ENCODE assay signal across 17 mouse cellular contexts in genomic region chr8:8640264-8640588, GRCm38 (mm10). TPM values are rescaled to one million over a fixed set of nuclear protein-coding genes. Genes with fewer than 3 reads are reported as not detected.
DNase-seq lines count a peak whose midpoint lies in the region; ATAC-seq and TF ChIP-seq lines count a peak whose summit lies in the region.
"Had no signal": no experiment of that assay in that cellular context is flagged by ENCODE, and none has a peak within 500 bp of the region (broad histone marks: within the 10 kb centered on the region; RNA-seq: fewer than 3 reads in every experiment).

No protein-coding gene starts in this region.

- peaks cover 14% of the 10 kb centered on the region; the same call in 1 of the 2 replicates for H3K36me3 ChIP-seq in embryonic facial prominence, embryonic 14.5 days (ENCODE audit: control insufficient read depth, insufficient read depth, low read length)
- H3K36me3 ChIP-seq in embryonic facial prominence, embryonic 10.5 days (replicated peaks) = peaks cover 65% of the 10 kb centered on the region
- peaks cover 35% of the 10 kb centered on the region; the same call in 1 of the 2 replicates for H3K36me3 ChIP-seq in midbrain, embryonic 10.5 days
- no peaks in the 10 kb centered on the region for H3K36me3 ChIP-seq in midbrain, postnatal 0 days (ENCODE audit: insufficient read depth, low read length)
- peaks cover 15% of the 10 kb centered on the region for H3K36me3 ChIP-seq in forebrain, embryonic 15.5 days
- H3K36me3 ChIP-seq: liver, embryonic 15.5 days had no signal

- no peaks in the 10 kb centered on the region for H3K9me3 ChIP-seq in embryonic facial prominence, embryonic 14.5 days (ENCODE audit: control insufficient read depth, low read length)
- H3K9me3 ChIP-seq in embryonic facial prominence, embryonic 10.5 days = no peaks in the 10 kb centered on the region
- no peaks in the 10 kb centered on the region for H3K9me3 ChIP-seq in midbrain, embryonic 10.5 days (replicated peaks)
- H3K9me3 ChIP-seq in midbrain, postnatal 0 days (ENCODE audit: low read length) = no peaks in the 10 kb centered on the region
- H3K9me3 ChIP-seq in forebrain, embryonic 15.5 days = no peaks in the 10 kb centered on the region
- H3K9me3 ChIP-seq: embryonic facial prominence, embryonic 15.5 days; heart, embryonic 13.5 days; limb, embryonic 13.5 days; liver, embryonic 15.5 days; megakaryocyte, embryonic 14.5 days had no signal

- 18% methylated on average over 4 of the region's 4 CpGs for WGBS in embryonic facial prominence, embryonic 14.5 days
- WGBS in embryonic facial prominence, embryonic 10.5 days = 11% methylated on average over 4 of the region's 4 CpGs
- 7% methylated on average over 4 of the region's 4 CpGs for WGBS in midbrain, embryonic 10.5 days
- 9% methylated on average over 4 of the region's 4 CpGs for WGBS in midbrain, postnatal 0 days
- 5% methylated on average over 4 of the region's 4 CpGs for WGBS in forebrain, embryonic 15.5 days

- H3K27ac ChIP-seq in embryonic facial prominence, embryonic 14.5 days (replicated peaks; ENCODE audit: low read depth, low read length) = no peak overlapping the region
- no peak overlapping the region for H3K27ac ChIP-seq in embryonic facial prominence, embryonic 10.5 days (replicated peaks)
- 0 out of 2 replicates have a peak overlapping the region, but pooled peaks have one; percentile 33 for H3K27ac ChIP-seq in midbrain, embryonic 10.5 days (replicated peaks)
- no peak overlapping the region for H3K27ac ChIP-seq in midbrain, postnatal 0 days (ENCODE audit: low read depth, low read length)
- peak overlapping the region; percentile 60 for H3K27ac ChIP-seq in forebrain, embryonic 15.5 days (replicated peaks)
- H3K27ac ChIP-seq: embryonic facial prominence, embryonic 15.5 days; heart, embryonic 13.5 days; limb, embryonic 13.5 days; liver, embryonic 15.5 days had no signal

- TF ChIP-seq CTCF in midbrain, postnatal 0 days (IDR thresholded peaks at IDR 0.05) = no peak

- no peaks in the 10 kb centered on the region; the same call in 1 of the 2 replicates for H3K4me1 ChIP-seq in embryonic facial prominence, embryonic 14.5 days (ENCODE audit: control insufficient read depth, insufficient read depth, low read length)
- peaks cover 33% of the 10 kb centered on the region for H3K4me1 ChIP-seq in embryonic facial prominence, embryonic 10.5 days
- H3K4me1 ChIP-seq in midbrain, embryonic 10.5 days = peaks cover 30% of the 10 kb centered on the region
- peaks cover 4% of the 10 kb centered on the region for H3K4me1 ChIP-seq in midbrain, postnatal 0 days (ENCODE audit: insufficient read depth, low read length)
- peaks cover 92% of the 10 kb centered on the region for H3K4me1 ChIP-seq in forebrain, embryonic 15.5 days
- H3K4me1 ChIP-seq: embryonic facial prominence, embryonic 15.5 days; liver, embryonic 15.5 days; megakaryocyte, embryonic 14.5 days had no signal

- no peak overlapping the region for H3K9ac ChIP-seq in embryonic facial prominence, embryonic 14.5 days (ENCODE audit: low read depth, low read length)
- H3K9ac ChIP-seq in midbrain, postnatal 0 days (replicated peaks; ENCODE audit: low read length, poor library complexity, severe bottlenecking) = no peak overlapping the region
- no peak overlapping the region for H3K9ac ChIP-seq in forebrain, embryonic 15.5 days (replicated peaks)
- H3K9ac ChIP-seq: embryonic facial prominence, embryonic 15.5 days; heart, embryonic 13.5 days; limb, embryonic 13.5 days; liver, embryonic 15.5 days had no signal

- H3K4me2 ChIP-seq in embryonic facial prominence, embryonic 14.5 days (ENCODE audit: low read depth, low read length) = no peak overlapping the region
- no peak overlapping the region for H3K4me2 ChIP-seq in midbrain, postnatal 0 days (ENCODE audit: low read depth, low read length, poor library complexity, severe bottlenecking)
- H3K4me2 ChIP-seq in forebrain, embryonic 15.5 days (replicated peaks) = peak overlapping the region; percentile 5; the same call in 1 of the 2 replicates
- H3K4me2 ChIP-seq: embryonic facial prominence, embryonic 15.5 days; heart, embryonic 13.5 days; limb, embryonic 13.5 days; liver, embryonic 15.5 days had no signal

- H3K27me3 ChIP-seq in embryonic facial prominence, embryonic 14.5 days (replicated peaks; ENCODE audit: control insufficient read depth, insufficient read depth, low read length) = no peaks in the 10 kb centered on the region
- H3K27me3 ChIP-seq in embryonic facial prominence, embryonic 10.5 days (replicated peaks; ENCODE audit: low read depth, poor library complexity, severe bottlenecking) = no peaks in the 10 kb centered on the region
- peaks cover 46% of the 10 kb centered on the region for H3K27me3 ChIP-seq in midbrain, embryonic 10.5 days (ENCODE audit: low read depth, poor library complexity, severe bottlenecking)
- H3K27me3 ChIP-seq in midbrain, postnatal 0 days (ENCODE audit: insufficient read depth, low read length) = no peaks in the 10 kb centered on the region
- H3K27me3 ChIP-seq in forebrain, embryonic 15.5 days = no peaks in the 10 kb centered on the region
- H3K27me3 ChIP-seq: CH12.LX; embryonic facial prominence, embryonic 15.5 days; heart, embryonic 13.5 days; limb, embryonic 13.5 days; liver, embryonic 15.5 days; megakaryocyte, embryonic 14.5 days had no signal

- H3K4me3 ChIP-seq in embryonic facial prominence, embryonic 14.5 days (ENCODE audit: low read depth, low read length) = no peak overlapping the region
- no peak overlapping the region for H3K4me3 ChIP-seq in embryonic facial prominence, embryonic 10.5 days
- H3K4me3 ChIP-seq in midbrain, embryonic 10.5 days = no peak overlapping the region
- no peak overlapping the region for H3K4me3 ChIP-seq in midbrain, postnatal 0 days (ENCODE audit: low read depth, low read length)
- no peak overlapping the region for H3K4me3 ChIP-seq in forebrain, embryonic 15.5 days
- H3K4me3 ChIP-seq: embryonic facial prominence, embryonic 15.5 days; heart, embryonic 13.5 days; limb, embryonic 13.5 days; liver, embryonic 15.5 days; megakaryocyte, embryonic 14.5 days had no signal

- ATAC-seq in embryonic facial prominence, embryonic 14.5 days (ENCODE audit: low read depth) = peak; percentile 66; the same call in 1 of the 2 replicates
- ATAC-seq in midbrain, postnatal 0 days (ENCODE audit: low FRiP score) = no peak
- peak; percentile 75 for ATAC-seq in forebrain, embryonic 15.5 days (replicated peaks)

- DNase-seq in embryonic facial prominence, embryonic 14.5 days (ENCODE audit: low spot score) = no peak
- DNase-seq in embryonic facial prominence, embryonic 10.5 days (ENCODE audit: low spot score) = no peak
- DNase-seq in midbrain, embryonic 10.5 days (ENCODE audit: low spot score) = peak; percentile 22
- no peak for DNase-seq in midbrain, postnatal 0 days (ENCODE audit: low spot score)
- no peak for DNase-seq in urinary bladder, postnatal 25 days (ENCODE audit: low spot score)
- DNase-seq in urinary bladder, postnatal 10 days (ENCODE audit: low spot score) = no peak
- DNase-seq in thymus, adult 18-20 months = no peak
- DNase-seq: cerebellum, postnatal 25 days; gastrocnemius, postnatal 14 days; lung, postnatal 10 days had no signal

RNA-seq across cellular contexts. Expression of gene Efnb2, which starts 20.8 kb away (rescaled TPM):
- polyA plus RNA-seq in embryonic facial prominence, embryonic 14.5 days (2014; fragmentation: Nextera tagmentation; extraction: Ambion mirVana) = 30.0 and 30.6 TPM in 2 replicates
- 32.2 and 33.7 TPM in 2 replicates for polyA plus RNA-seq in embryonic facial prominence, embryonic 10.5 days (2016; fragmentation: Nextera tagmentation; extraction: Ambion mirVana)
- polyA plus RNA-seq in midbrain, embryonic 10.5 days (2016; fragmentation: Nextera tagmentation; extraction: Ambion mirVana) = 14.7 and 15.8 TPM in 2 replicates
- total RNA-seq in midbrain, postnatal 0 days (2014; rRNA removed) = 19.5 and 20.7 TPM in 2 replicates
- polyA plus RNA-seq in midbrain, postnatal 0 days (2015; fragmentation: Nextera tagmentation; extraction: Ambion mirVana) = 6.5 and 6.8 TPM in 2 replicates
- polyA plus RNA-seq in forebrain, embryonic 15.5 days (2015; fragmentation: Nextera tagmentation; extraction: Ambion mirVana) = 65.3 and 66.4 TPM in 2 replicates

RNA-seq across cellular contexts. Expression of gene Arglu1, which starts 50.1 kb away (rescaled TPM):
- 116 and 131 TPM in 2 replicates for polyA plus RNA-seq in embryonic facial prominence, embryonic 14.5 days (2014; fragmentation: Nextera tagmentation; extraction: Ambion mirVana)
- 174 and 177 TPM in 2 replicates for polyA plus RNA-seq in embryonic facial prominence, embryonic 10.5 days (2016; fragmentation: Nextera tagmentation; extraction: Ambion mirVana)
- 142 and 159 TPM in 2 replicates for polyA plus RNA-seq in midbrain, embryonic 10.5 days (2016; fragmentation: Nextera tagmentation; extraction: Ambion mirVana)
- 75.5 and 109 TPM in 2 replicates for total RNA-seq in midbrain, postnatal 0 days (2014; rRNA removed)
- 142 and 180 TPM in 2 replicates for polyA plus RNA-seq in midbrain, postnatal 0 days (2015; fragmentation: Nextera tagmentation; extraction: Ambion mirVana)
- 199 TPM in 2 replicates for polyA plus RNA-seq in forebrain, embryonic 15.5 days (2015; fragmentation: Nextera tagmentation; extraction: Ambion mirVana)

Comparison
In these comparisons a context has a peak if more than half of its experiments do, and no peak if none do; other contexts are left out.
1. H3K27ac ChIP-seq: peak in midbrain, embryonic 10.5 days (single experiment) and forebrain, embryonic 15.5 days (single experiment); none in embryonic facial prominence, embryonic 14.5 days (single experiment), embryonic facial prominence, embryonic 10.5 days (single experiment) and midbrain, postnatal 0 days (single experiment).